Mouse (Mus musculus): ENCODE results near the gene Slc16a6. TPM values are rescaled to one million over a fixed set of nuclear protein-coding genes. Genes with fewer than 3 reads are reported as not detected.

Gene Slc16a6
- polyA plus RNA-seq, 1 experiment from 2014 or later, result 10.2 TPM

DNA sequence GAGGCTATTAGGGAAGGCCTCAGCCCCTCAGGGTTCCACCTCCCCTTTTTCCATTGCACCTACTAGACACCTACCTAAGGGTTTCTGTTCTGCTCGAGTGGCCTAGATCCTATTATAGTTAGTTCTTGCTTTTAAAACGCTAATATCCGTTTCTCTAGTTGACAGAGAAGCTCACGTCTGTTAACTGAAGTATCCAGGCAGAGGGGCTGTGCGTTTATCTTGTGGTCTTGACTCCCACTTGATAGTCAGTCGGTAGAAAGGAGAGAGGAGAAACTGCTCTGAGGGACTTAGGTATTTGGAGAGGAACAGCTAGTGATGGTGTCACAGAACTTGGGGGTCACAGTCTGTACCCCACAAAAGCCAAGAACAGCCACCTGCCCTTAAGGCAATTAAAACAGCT is 3.3 kb upstream of the Slc16a6 start:
- H3K9me3 ChIP-seq (replicated peaks; ENCODE audit: control insufficient read depth, low read length), result no peaks in the 10 kb centered on the region
- 34% methylated on average over 6 of the region's 6 CpGs for WGBS (ENCODE audit: insufficient replicate concordance)
- H3K27ac ChIP-seq (ENCODE audit: low read depth, low read length), result no peak overlapping the region
- no peak for ATAC-seq (replicated peaks; ENCODE audit: insufficient number of reproducible peaks, low FRiP score, low TSS enrichment)
- H3K4me3 ChIP-seq (ENCODE audit: low read depth, low read length), result no peak overlapping the region
- no peak overlapping the region; the same call in 1 of the 2 replicates for H3K9ac ChIP-seq (ENCODE audit: low read depth, low read length)
- H3K27me3 ChIP-seq (ENCODE audit: control insufficient read depth, insufficient read depth, low read length), result no peaks in the 10 kb centered on the region
- H3K4me1 ChIP-seq (ENCODE audit: control insufficient read depth, insufficient read depth, low read length), result peaks cover 9% of the 10 kb centered on the region
- H3K4me2 ChIP-seq, result no peak overlapping the region
- no peaks in the 10 kb centered on the region for H3K36me3 ChIP-seq (ENCODE audit: control insufficient read depth, insufficient read depth, low read length)

DNA sequence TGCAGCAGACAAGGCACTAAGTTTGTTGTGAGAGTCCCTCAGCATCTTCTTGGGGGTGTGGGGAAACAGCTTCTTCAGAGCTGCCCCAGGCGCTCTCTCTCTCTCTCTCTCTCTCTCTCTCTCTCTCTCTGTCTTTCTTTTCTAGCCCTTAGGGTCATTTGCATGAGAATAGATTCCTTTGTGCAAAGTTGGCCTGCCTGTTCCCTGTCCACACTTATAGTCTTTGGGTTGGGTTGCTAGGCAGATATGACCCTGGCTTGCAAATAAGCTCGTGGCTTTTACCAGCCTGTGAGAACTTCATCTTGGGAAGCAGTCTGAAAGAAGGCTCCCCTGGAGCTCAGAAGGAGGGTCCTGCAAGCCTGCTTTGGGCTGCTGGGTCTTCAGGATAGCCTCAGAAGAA is 2.8 kb upstream of the Slc16a6 start:
- Histone ChIP-seq H3K9ac (ENCODE audit: low read depth, low read length) (no peak overlapping the region), H3K36me3 (ENCODE audit: control insufficient read depth, insufficient read depth, low read length) (no peaks in the 10 kb centered on the region), H3K9me3 (replicated peaks; ENCODE audit: control insufficient read depth, low read length) (no peaks in the 10 kb centered on the region), H3K27ac (ENCODE audit: low read depth, low read length) (no peak overlapping the region), H3K27me3 (ENCODE audit: control insufficient read depth, insufficient read depth, low read length) (no peaks in the 10 kb centered on the region), H3K4me3 (ENCODE audit: low read depth, low read length) (no peak overlapping the region), H3K4me2 (no peak overlapping the region), H3K4me1 (ENCODE audit: control insufficient read depth, insufficient read depth, low read length) (peaks cover 12% of the 10 kb centered on the region)
- WGBS (ENCODE audit: insufficient replicate concordance), result 52% methylated on average over 2 of the region's 2 CpGs
- ATAC-seq (replicated peaks; ENCODE audit: insufficient number of reproducible peaks, low FRiP score, low TSS enrichment), result no peak

DNA sequence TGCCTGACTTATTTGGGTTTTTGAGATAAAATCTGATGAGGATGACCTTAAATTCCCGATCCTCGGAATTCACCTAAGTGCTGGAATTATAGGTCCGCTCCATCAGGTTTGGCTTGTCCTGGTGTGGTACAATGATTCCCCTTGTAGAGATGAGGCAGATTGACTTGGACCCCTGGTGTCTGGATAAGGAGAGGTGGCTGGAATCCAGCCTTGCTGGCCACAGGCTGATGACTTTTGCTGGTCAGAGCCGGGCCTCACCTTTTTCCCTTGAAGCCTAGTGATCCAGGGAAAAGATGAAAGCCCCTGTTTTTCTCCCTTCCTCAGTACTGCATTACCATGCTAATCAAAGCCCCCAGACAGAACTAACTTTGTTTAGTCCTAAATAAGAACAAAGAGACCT is 2.3 kb upstream of the Slc16a6 start:
- H3K27ac ChIP-seq (ENCODE audit: low read depth, low read length), result no peak overlapping the region
- WGBS (ENCODE audit: insufficient replicate concordance), result 71% methylated on average over 4 of the region's 4 CpGs

DNA sequence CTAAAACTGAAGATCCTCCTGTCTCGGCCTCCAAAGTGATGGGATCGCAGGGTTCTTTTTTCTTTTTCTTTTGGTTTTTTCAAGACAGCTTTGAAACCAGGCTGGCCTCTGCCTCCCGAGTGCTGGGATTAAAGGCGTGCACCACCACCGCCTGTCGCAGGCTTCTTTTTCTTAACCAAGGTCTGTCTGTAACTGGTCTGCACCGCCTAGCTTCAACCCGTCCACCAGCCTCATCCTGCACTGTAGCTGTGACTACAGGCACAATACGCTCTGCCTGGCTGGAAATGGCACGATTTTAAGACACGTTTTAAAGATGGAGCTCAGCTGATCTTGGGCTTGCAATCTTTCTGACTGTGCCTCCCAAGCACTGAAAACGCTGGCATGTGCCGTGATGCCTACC is 1.4 kb upstream of the Slc16a6 start:
- H3K4me1 ChIP-seq (ENCODE audit: control insufficient read depth, insufficient read depth, low read length), result peaks cover 12% of the 10 kb centered on the region
- H3K27me3 ChIP-seq (ENCODE audit: control insufficient read depth, insufficient read depth, low read length), result no peaks in the 10 kb centered on the region
- no peak overlapping the region for H3K9ac ChIP-seq (ENCODE audit: low read depth, low read length)
- no peaks in the 10 kb centered on the region for H3K9me3 ChIP-seq (replicated peaks; ENCODE audit: control insufficient read depth, low read length)
- no peak overlapping the region for H3K4me3 ChIP-seq (ENCODE audit: low read depth, low read length)
- no peak overlapping the region; the same call in 1 of the 2 replicates for H3K4me2 ChIP-seq
- WGBS (ENCODE audit: insufficient replicate concordance), result 82% methylated on average over 13 of the region's 13 CpGs
- no peak overlapping the region for H3K27ac ChIP-seq (ENCODE audit: low read depth, low read length)
- no peaks in the 10 kb centered on the region for H3K36me3 ChIP-seq (ENCODE audit: control insufficient read depth, insufficient read depth, low read length)
- no peak for ATAC-seq (replicated peaks; ENCODE audit: insufficient number of reproducible peaks, low FRiP score, low TSS enrichment)

More for the DNA sequence above, 2.3 kb upstream of the Slc16a6 start:
- Histone ChIP-seq H3K4me1 (ENCODE audit: control insufficient read depth, insufficient read depth, low read length) (peaks cover 12% of the 10 kb centered on the region), H3K9ac (ENCODE audit: low read depth, low read length) (no peak overlapping the region), H3K4me3 (ENCODE audit: low read depth, low read length) (no peak overlapping the region), H3K36me3 (ENCODE audit: control insufficient read depth, insufficient read depth, low read length) (no peaks in the 10 kb centered on the region), H3K27me3 (ENCODE audit: control insufficient read depth, insufficient read depth, low read length) (no peaks in the 10 kb centered on the region), H3K4me2 (no peak overlapping the region), H3K9me3 (replicated peaks; ENCODE audit: control insufficient read depth, low read length) (no peaks in the 10 kb centered on the region)
- no peak for ATAC-seq (replicated peaks; ENCODE audit: insufficient number of reproducible peaks, low FRiP score, low TSS enrichment)

DNA sequence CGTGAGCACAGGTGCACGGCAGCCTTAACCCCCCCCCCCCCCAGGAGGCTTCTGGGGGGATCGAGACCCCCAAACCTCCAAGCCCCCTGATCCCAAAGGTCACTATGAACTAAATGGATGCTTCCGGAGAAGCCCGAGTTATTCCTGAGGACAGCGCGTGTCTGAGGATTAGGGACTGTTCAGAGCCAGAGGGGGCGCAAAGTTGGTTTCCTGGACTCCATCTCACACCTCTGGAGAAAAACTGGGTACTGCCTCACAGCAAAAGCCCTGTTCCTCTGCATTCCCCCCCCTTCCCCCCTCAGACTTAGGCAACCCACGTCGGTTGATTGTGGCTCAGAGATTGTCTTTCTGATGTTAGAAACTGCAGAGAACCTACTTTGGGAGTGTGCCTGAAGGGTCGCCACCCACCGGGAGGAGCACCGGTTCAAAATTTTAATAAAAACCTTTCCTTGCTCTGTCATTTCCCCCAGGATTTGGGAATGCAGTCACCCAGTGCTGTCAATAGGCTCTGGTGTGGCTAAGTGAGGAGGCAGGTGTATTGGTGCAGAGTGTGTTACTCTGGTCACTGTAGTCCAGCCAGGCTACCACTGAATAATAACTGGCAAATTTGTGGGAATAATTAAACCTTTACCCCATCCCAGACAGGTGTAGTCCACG is 816 bp upstream of the Slc16a6 start:
- peak overlapping the region; percentile 94 for H3K9ac ChIP-seq (ENCODE audit: low read depth, low read length)
- peak overlapping the region; percentile 96 for H3K27ac ChIP-seq (ENCODE audit: low read depth, low read length)
- ATAC-seq (replicated peaks; ENCODE audit: insufficient number of reproducible peaks, low FRiP score, low TSS enrichment), result no peak
- peaks cover 12% of the 10 kb centered on the region for H3K4me1 ChIP-seq (ENCODE audit: control insufficient read depth, insufficient read depth, low read length)
- no peaks in the 10 kb centered on the region for H3K27me3 ChIP-seq (ENCODE audit: control insufficient read depth, insufficient read depth, low read length)
- H3K4me3 ChIP-seq (ENCODE audit: low read depth, low read length), result peak overlapping the region; percentile 82
- H3K36me3 ChIP-seq (ENCODE audit: control insufficient read depth, insufficient read depth, low read length), result no peaks in the 10 kb centered on the region
- H3K9me3 ChIP-seq (replicated peaks; ENCODE audit: control insufficient read depth, low read length), result no peaks in the 10 kb centered on the region
- 13% methylated on average over 14 of the region's 14 CpGs for WGBS (ENCODE audit: insufficient replicate concordance)
- peak overlapping the region; percentile 86 for H3K4me2 ChIP-seq

DNA sequence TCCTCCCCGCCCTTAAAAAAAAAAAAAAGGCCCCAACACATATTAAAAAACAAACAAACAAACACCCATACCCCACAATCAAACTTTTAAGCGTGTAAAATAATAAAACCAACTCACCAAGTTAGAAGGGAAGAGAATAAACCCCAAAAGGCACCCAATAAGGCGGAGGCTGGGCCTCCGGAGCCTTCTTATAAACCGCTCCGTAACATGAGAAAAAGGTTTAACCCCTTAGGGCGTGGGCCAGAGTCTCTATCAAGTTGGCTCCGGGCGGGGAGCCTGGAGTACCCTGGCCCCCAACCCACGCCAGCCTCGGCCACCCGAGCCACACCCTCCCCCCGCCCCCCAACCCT is 602 bp downstream of the Slc16a6 start:
- H3K27me3 ChIP-seq (ENCODE audit: control insufficient read depth, insufficient read depth, low read length), result no peaks in the 10 kb centered on the region
- peak overlapping the region; percentile 82 for H3K4me3 ChIP-seq (ENCODE audit: low read depth, low read length)
- under 1% methylated on average over 12 of the region's 13 CpGs for WGBS (ENCODE audit: insufficient replicate concordance)
- H3K9me3 ChIP-seq (replicated peaks; ENCODE audit: control insufficient read depth, low read length), result no peaks in the 10 kb centered on the region
- no peaks in the 10 kb centered on the region for H3K36me3 ChIP-seq (ENCODE audit: control insufficient read depth, insufficient read depth, low read length)
- peak overlapping the region; percentile 96 for H3K27ac ChIP-seq (ENCODE audit: low read depth, low read length)
- peaks cover 12% of the 10 kb centered on the region for H3K4me1 ChIP-seq (ENCODE audit: control insufficient read depth, insufficient read depth, low read length)
- peak overlapping the region; percentile 94 for H3K9ac ChIP-seq (ENCODE audit: low read depth, low read length)
- no peak for ATAC-seq (replicated peaks; ENCODE audit: insufficient number of reproducible peaks, low FRiP score, low TSS enrichment)
- H3K4me2 ChIP-seq, result peak overlapping the region; percentile 86

DNA sequence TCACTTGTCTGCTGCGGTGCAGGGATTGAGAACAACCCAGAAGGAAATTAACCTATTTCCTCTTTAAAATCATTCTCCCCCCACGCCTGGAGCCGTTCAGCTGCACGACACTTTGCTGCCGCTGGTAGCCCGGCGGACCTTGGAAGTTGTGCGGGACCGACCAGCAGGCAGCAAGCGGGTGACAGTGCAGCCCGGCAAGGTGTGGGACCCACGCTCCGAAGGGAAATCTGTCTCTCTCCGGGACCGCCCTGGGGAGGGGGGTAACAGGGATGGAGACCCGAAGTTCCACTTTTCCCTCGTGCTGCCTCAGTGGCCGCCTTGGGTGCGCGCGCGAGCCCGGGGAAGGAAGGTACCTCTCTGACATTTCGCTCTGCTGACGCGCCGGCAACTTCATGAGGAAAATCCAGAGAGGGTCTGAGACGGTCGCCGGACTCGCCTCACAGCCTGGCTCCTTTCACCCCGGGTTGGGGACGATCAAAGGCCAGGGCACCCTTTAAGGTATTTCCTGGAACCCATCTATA is 1.2 kb downstream of the Slc16a6 start:
- H3K36me3 ChIP-seq (ENCODE audit: control insufficient read depth, insufficient read depth, low read length), result no peaks in the 10 kb centered on the region
- peak overlapping the region; percentile 96 for H3K27ac ChIP-seq (ENCODE audit: low read depth, low read length)
- H3K9me3 ChIP-seq (replicated peaks; ENCODE audit: control insufficient read depth, low read length), result no peaks in the 10 kb centered on the region
- H3K4me3 ChIP-seq (ENCODE audit: low read depth, low read length), result peak overlapping the region; percentile 82
- peak overlapping the region; percentile 94 for H3K9ac ChIP-seq (ENCODE audit: low read depth, low read length)
- H3K27me3 ChIP-seq (ENCODE audit: control insufficient read depth, insufficient read depth, low read length), result no peaks in the 10 kb centered on the region
- peak overlapping the region; percentile 86 for H3K4me2 ChIP-seq
- no peak for ATAC-seq (replicated peaks; ENCODE audit: insufficient number of reproducible peaks, low FRiP score, low TSS enrichment)
- H3K4me1 ChIP-seq (ENCODE audit: control insufficient read depth, insufficient read depth, low read length), result peaks cover 12% of the 10 kb centered on the region
- WGBS (ENCODE audit: insufficient replicate concordance), result under 1% methylated on average over 33 of the region's 33 CpGs

DNA sequence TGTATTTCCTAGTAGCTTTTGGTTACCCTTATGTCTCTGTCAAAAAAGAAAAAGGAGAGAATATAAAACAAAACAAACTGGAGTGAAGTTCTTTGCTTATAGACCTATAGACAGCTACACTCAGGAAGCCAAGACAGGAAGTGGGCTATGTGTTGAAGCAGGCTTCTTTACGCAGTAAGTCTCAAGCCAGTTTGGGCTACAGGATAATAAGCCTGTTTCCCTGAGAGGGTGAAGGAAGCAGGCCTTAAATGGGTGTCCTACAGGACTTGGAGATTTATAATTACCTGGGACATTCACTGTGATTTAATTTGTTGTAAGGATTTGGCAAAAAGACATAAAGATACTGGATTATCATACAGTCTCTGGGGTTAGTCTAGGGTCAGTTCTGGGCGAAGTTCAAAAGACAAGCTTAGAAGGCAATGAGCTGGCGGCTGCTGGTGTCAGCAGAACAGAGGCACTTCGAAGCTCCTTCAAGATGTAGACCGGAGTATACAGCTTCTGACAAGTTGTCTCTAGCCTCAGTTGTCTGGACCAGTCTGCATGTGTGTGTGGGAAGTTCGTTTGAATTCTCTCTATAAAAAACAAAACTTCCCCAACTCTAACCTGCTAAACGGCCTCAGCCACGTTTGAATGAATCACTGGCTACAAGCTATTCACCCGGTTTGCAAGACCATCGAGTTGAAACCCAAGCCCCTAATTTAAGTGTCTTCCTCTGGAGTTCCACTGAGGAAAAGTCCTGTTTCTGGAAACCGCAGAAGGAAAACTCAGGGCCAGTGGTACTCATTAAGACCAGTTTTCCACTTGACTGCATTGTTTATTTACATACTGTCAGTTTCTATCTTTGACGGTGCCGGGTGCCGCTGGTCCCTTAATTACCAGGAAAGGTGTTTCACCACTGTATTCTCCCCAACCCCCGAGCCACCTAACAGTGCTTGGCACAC is 2.2 kb downstream of the Slc16a6 start:
- H3K4me3 ChIP-seq (ENCODE audit: low read depth, low read length), result peak overlapping the region; percentile 82
- H3K36me3 ChIP-seq (ENCODE audit: control insufficient read depth, insufficient read depth, low read length), result no peaks in the 10 kb centered on the region
- peak overlapping the region; percentile 86 for H3K4me2 ChIP-seq
- peaks cover 9% of the 10 kb centered on the region for H3K4me1 ChIP-seq (ENCODE audit: control insufficient read depth, insufficient read depth, low read length)
- no peaks in the 10 kb centered on the region for H3K27me3 ChIP-seq (ENCODE audit: control insufficient read depth, insufficient read depth, low read length)
- 26% methylated on average over 15 of the region's 15 CpGs for WGBS (ENCODE audit: insufficient replicate concordance)
- H3K9me3 ChIP-seq (replicated peaks; ENCODE audit: control insufficient read depth, low read length), result no peaks in the 10 kb centered on the region
- no peak overlapping the region for H3K27ac ChIP-seq (ENCODE audit: low read depth, low read length)
- H3K9ac ChIP-seq (ENCODE audit: low read depth, low read length), result peak overlapping the region; percentile 94
- ATAC-seq (replicated peaks; ENCODE audit: insufficient number of reproducible peaks, low FRiP score, low TSS enrichment), result no peak

All from heart, embryonic 11.5 days (tissue).